Mouse (Mus musculus): Measurements from ENCODE around the gene Mesd. TPM values are rescaled to one million over a fixed set of nuclear protein-coding genes. Genes with fewer than 3 reads are reported as not detected.

Mesd gene
- polyA plus RNA-seq, 1 experiment from 2014 or later, result 73.4 TPM

DNA sequence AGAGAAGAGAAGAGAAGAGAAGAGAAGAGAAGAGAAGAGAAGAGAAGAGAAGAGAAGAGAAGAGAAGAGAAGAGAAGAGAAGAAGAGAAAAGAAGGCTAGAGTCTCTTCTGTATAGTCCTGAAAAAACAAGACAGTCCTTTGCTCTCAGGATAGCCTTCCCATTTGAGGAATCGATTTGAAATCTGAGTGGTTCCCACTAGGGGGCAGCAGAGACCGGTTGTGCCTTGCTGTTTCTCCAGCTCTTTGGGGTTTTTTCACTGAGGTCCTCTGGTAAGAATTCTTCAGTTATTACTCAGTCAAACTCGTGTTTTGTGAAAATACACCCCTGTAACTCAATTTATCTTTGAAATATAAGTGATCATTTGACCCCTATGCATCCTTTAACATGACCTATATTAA is 30.3 kb downstream of the Mesd start:
- no peak overlapping the region for H3K27ac ChIP-seq (ENCODE audit: low read depth, low read length)
- H3K4me3 ChIP-seq (ENCODE audit: low read depth, low read length), result no peak overlapping the region
- H3K4me1 ChIP-seq (ENCODE audit: control insufficient read depth, insufficient read depth, low read length), result no peaks in the 10 kb centered on the region
- no peak for ATAC-seq (replicated peaks; ENCODE audit: insufficient number of reproducible peaks, low FRiP score, low TSS enrichment)
- no peaks in the 10 kb centered on the region for H3K36me3 ChIP-seq (ENCODE audit: control insufficient read depth, insufficient read depth, low read length)
- no peaks in the 10 kb centered on the region for H3K27me3 ChIP-seq (ENCODE audit: control insufficient read depth, insufficient read depth, low read length)
- H3K4me2 ChIP-seq, result no peak overlapping the region
- 0% methylated on average over 3 of the region's 3 CpGs for WGBS (ENCODE audit: insufficient replicate concordance)
- no peak overlapping the region for H3K9ac ChIP-seq (ENCODE audit: low read depth, low read length)
- no peaks in the 10 kb centered on the region for H3K9me3 ChIP-seq (replicated peaks; ENCODE audit: control insufficient read depth, low read length)

- 69% methylated on average over 4 of the region's 4 CpGs for WGBS (ENCODE audit: insufficient replicate concordance)
- Histone ChIP-seq H3K9ac (ENCODE audit: low read depth, low read length) (no peak overlapping the region), H3K4me2 (no peak overlapping the region)
Observed at GRCm38 (mm10) chr7:83920241-83920640, 36.0 kb downstream of the Mesd start.

DNA sequence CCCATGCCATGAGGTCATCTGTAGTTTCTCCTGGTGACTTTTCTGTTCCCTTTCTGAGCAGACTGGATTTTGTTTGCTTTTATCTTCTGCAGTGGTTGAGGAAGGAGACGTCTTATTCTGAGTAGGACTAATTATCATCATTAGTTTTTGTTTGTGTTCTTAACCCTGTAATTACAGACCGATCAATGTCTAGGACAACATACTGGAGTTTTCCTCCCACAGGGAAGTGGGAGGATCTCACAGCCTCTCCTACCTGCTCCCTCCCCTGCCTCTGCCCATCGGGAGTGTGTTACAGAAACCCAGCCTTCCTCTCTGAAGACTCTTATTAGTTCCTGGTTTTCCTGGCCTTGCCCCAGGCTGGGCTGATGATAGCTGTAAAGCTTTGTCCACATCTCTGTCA is 37.4 kb downstream of the Mesd start:
- Histone ChIP-seq H3K4me3 (ENCODE audit: low read depth, low read length) (no peak overlapping the region), H3K4me2 (no peak overlapping the region), H3K9ac (ENCODE audit: low read depth, low read length) (no peak overlapping the region), H3K27me3 (ENCODE audit: control insufficient read depth, insufficient read depth, low read length) (no peaks in the 10 kb centered on the region), H3K4me1 (ENCODE audit: control insufficient read depth, insufficient read depth, low read length) (no peaks in the 10 kb centered on the region), H3K27ac (ENCODE audit: low read depth, low read length) (no peak overlapping the region), H3K9me3 (replicated peaks; ENCODE audit: control insufficient read depth, low read length) (no peaks in the 10 kb centered on the region), H3K36me3 (ENCODE audit: control insufficient read depth, insufficient read depth, low read length) (no peaks in the 10 kb centered on the region)
- 43% methylated on average over 3 of the region's 3 CpGs for WGBS (ENCODE audit: insufficient replicate concordance)
- ATAC-seq (replicated peaks; ENCODE audit: insufficient number of reproducible peaks, low FRiP score, low TSS enrichment), result no peak

More at GRCm38 (mm10) chr7:83920241-83920640, 36.0 kb downstream of the Mesd start:
- H3K9me3 ChIP-seq (replicated peaks; ENCODE audit: control insufficient read depth, low read length), result no peaks in the 10 kb centered on the region
- H3K4me1 ChIP-seq (ENCODE audit: control insufficient read depth, insufficient read depth, low read length), result no peaks in the 10 kb centered on the region
- no peaks in the 10 kb centered on the region for H3K27me3 ChIP-seq (ENCODE audit: control insufficient read depth, insufficient read depth, low read length)
- H3K27ac ChIP-seq (ENCODE audit: low read depth, low read length), result no peak overlapping the region
- no peaks in the 10 kb centered on the region for H3K36me3 ChIP-seq (ENCODE audit: control insufficient read depth, insufficient read depth, low read length)
- H3K4me3 ChIP-seq (ENCODE audit: low read depth, low read length), result no peak overlapping the region
- no peak for ATAC-seq (replicated peaks; ENCODE audit: insufficient number of reproducible peaks, low FRiP score, low TSS enrichment)

DNA sequence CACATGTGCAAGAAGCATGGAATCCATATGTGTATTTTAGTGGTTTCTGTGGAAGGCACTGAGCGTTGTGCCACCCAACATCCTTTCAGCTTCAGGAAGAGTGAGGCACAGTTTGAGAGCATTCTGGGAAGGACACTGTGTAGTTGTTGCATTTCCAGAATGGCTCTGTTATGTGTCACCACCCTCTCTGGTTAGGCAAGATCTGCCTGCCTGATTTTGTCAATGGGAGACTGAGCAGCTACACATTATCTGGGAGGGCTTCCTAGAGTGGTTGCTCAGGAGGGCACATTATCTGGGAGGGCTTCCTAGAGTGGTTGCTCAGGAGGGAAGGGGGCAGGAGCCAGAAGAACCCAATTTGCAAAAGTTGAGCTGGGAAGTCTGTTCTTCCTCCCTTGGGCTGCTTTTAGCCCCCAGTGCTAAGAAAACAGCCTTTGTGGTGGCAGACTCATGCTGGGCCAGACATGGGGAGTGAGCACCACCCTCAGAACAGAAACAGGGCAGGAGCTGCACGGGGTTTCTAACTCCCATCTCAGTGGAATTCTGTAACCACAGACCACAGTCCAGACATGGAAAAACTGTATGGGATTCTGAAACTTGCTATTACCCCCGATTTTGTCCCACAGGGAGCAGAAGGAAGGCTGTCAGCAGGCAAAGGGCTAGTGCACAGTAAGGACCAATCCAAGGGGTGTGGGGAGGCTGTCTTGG is 54.9 kb downstream of the Mesd start:
- H3K4me3 ChIP-seq (ENCODE audit: low read depth, low read length), result no peak overlapping the region
- ATAC-seq (replicated peaks; ENCODE audit: insufficient number of reproducible peaks, low FRiP score, low TSS enrichment), result no peak
- H3K4me1 ChIP-seq (ENCODE audit: control insufficient read depth, insufficient read depth, low read length), result no peaks in the 10 kb centered on the region
- H3K9ac ChIP-seq (ENCODE audit: low read depth, low read length), result no peak overlapping the region
- 0 out of 2 replicates have a peak, but pooled peaks cover 2% of the 10 kb centered on the region for H3K36me3 ChIP-seq (ENCODE audit: control insufficient read depth, insufficient read depth, low read length)
- no peak overlapping the region for H3K4me2 ChIP-seq
- WGBS (ENCODE audit: insufficient replicate concordance), result 66% methylated on average over 3 of the region's 3 CpGs
- H3K27ac ChIP-seq (ENCODE audit: low read depth, low read length), result no peak overlapping the region
- no peaks in the 10 kb centered on the region; the same call in 1 of the 2 replicates for H3K27me3 ChIP-seq (ENCODE audit: control insufficient read depth, insufficient read depth, low read length)
- H3K9me3 ChIP-seq (replicated peaks; ENCODE audit: control insufficient read depth, low read length), result no peaks in the 10 kb centered on the region

DNA sequence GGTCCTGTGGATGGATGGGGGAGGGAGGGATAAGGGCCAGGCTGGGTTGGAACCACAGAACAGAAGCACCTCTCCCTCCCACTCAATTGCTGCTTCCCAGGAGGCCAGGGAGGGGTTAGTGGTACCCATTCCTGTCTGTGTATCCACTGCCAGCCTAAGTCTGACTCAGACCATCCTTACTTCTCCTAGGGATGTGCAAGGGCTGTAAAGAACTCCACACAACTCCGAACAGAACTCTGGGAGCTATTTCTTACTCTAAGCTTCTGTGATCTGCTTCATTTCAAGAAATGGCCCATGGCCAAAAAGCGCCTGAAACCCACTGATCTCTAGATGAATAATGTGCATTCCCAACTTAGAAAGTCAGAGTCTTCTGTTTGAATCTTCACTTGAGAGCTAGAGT is 55.9 kb downstream of the Mesd start:
- Histone ChIP-seq H3K4me2 (no peak overlapping the region), H3K4me1 (ENCODE audit: control insufficient read depth, insufficient read depth, low read length) (no peaks in the 10 kb centered on the region), H3K9me3 (replicated peaks; ENCODE audit: control insufficient read depth, low read length) (no peaks in the 10 kb centered on the region), H3K27ac (ENCODE audit: low read depth, low read length) (no peak overlapping the region), H3K9ac (ENCODE audit: low read depth, low read length) (no peak overlapping the region), H3K36me3 (ENCODE audit: control insufficient read depth, insufficient read depth, low read length) (0 out of 2 replicates have a peak, but pooled peaks cover 2% of the 10 kb centered on the region), H3K27me3 (ENCODE audit: control insufficient read depth, insufficient read depth, low read length) (no peaks in the 10 kb centered on the region; the same call in 1 of the 2 replicates), H3K4me3 (ENCODE audit: low read depth, low read length) (no peak overlapping the region)
- WGBS (ENCODE audit: insufficient replicate concordance), result 80% methylated on average over 2 of the region's 2 CpGs
- no peak for ATAC-seq (replicated peaks; ENCODE audit: insufficient number of reproducible peaks, low FRiP score, low TSS enrichment)

DNA sequence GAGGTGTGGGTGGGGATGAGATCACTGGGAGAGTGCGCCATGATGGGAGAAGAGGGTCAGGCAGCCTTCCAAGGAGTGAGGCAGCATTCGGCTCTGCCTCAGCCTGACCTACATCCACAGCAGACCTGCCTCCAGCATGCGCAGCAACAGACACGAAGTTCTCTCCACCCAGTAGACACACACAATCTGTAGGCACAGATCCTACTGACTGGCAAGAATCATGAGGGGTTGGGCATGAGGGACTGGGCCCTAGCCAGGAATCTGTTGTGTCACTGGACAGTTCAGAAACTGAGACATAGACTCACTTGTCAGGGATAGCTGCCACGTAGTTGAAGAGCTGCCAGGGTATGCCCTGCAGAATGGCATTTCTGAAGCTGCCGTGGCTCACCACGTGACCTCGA is 57.4 kb downstream of the Mesd start:
- H3K4me3 ChIP-seq (ENCODE audit: low read depth, low read length), result no peak overlapping the region
- no peak overlapping the region for H3K9ac ChIP-seq (ENCODE audit: low read depth, low read length)
- no peaks in the 10 kb centered on the region for H3K9me3 ChIP-seq (replicated peaks; ENCODE audit: control insufficient read depth, low read length)
- no peak overlapping the region for H3K27ac ChIP-seq (ENCODE audit: low read depth, low read length)
- no peaks in the 10 kb centered on the region for H3K27me3 ChIP-seq (ENCODE audit: control insufficient read depth, insufficient read depth, low read length)
- WGBS (ENCODE audit: insufficient replicate concordance), result 83% methylated on average over 8 of the region's 8 CpGs
- 0 out of 2 replicates have a peak, but pooled peaks cover 2% of the 10 kb centered on the region for H3K36me3 ChIP-seq (ENCODE audit: control insufficient read depth, insufficient read depth, low read length)
- ATAC-seq (replicated peaks; ENCODE audit: insufficient number of reproducible peaks, low FRiP score, low TSS enrichment), result no peak
- no peak overlapping the region for H3K4me2 ChIP-seq
- no peaks in the 10 kb centered on the region for H3K4me1 ChIP-seq (ENCODE audit: control insufficient read depth, insufficient read depth, low read length)

DNA sequence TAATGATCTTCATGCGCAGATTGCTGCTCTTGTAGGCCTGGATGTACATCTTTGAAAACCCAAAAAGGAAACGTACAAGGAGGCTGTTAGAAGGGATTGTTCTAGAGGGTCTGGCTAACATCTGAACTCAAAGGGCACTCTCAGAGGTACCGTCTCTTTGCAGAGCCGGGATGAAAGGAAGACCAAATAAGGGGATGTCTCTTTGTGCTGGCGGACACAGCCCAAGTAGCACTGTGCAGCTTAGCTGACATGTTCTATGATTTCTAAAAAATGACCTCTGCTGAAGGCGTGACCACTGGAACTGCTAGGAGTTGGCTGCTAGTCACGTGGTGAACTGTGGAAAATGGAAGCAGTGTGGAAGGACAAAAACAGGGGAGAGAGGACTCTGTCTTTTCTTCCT is 64.5 kb downstream of the Mesd start:
- 59% methylated on average over 7 of the region's 7 CpGs for WGBS (ENCODE audit: insufficient replicate concordance)
- Histone ChIP-seq H3K9ac (ENCODE audit: low read depth, low read length) (no peak overlapping the region), H3K27me3 (ENCODE audit: control insufficient read depth, insufficient read depth, low read length) (no peaks in the 10 kb centered on the region), H3K4me3 (ENCODE audit: low read depth, low read length) (no peak overlapping the region), H3K36me3 (ENCODE audit: control insufficient read depth, insufficient read depth, low read length) (no peaks in the 10 kb centered on the region), H3K27ac (ENCODE audit: low read depth, low read length) (peak overlapping the region; percentile 62), H3K9me3 (replicated peaks; ENCODE audit: control insufficient read depth, low read length) (no peaks in the 10 kb centered on the region; the same call in 1 of the 2 replicates), H3K4me1 (ENCODE audit: control insufficient read depth, insufficient read depth, low read length) (peaks cover 15% of the 10 kb centered on the region), H3K4me2 (no peak overlapping the region)
- 0 out of 2 replicates have a peak, but pooled peaks have one; percentile 43 for ATAC-seq (replicated peaks; ENCODE audit: insufficient number of reproducible peaks, low FRiP score, low TSS enrichment)

GRCm38 (mm10) chr7:83949662-83950061 is 65.4 kb downstream of the Mesd start:
- ATAC-seq (replicated peaks; ENCODE audit: insufficient number of reproducible peaks, low FRiP score, low TSS enrichment), result peak; percentile 44; the same call in 1 of the 2 replicates
- 32% methylated on average over 6 of the region's 6 CpGs for WGBS (ENCODE audit: insufficient replicate concordance)
- no peak overlapping the region for H3K4me3 ChIP-seq (ENCODE audit: low read depth, low read length)
- no peak overlapping the region for H3K4me2 ChIP-seq
- peaks cover 15% of the 10 kb centered on the region for H3K4me1 ChIP-seq (ENCODE audit: control insufficient read depth, insufficient read depth, low read length)
- no peak overlapping the region for H3K9ac ChIP-seq (ENCODE audit: low read depth, low read length)
- H3K9me3 ChIP-seq (replicated peaks; ENCODE audit: control insufficient read depth, low read length), result no peaks in the 10 kb centered on the region; the same call in 1 of the 2 replicates
- no peaks in the 10 kb centered on the region for H3K27me3 ChIP-seq (ENCODE audit: control insufficient read depth, insufficient read depth, low read length)
- H3K27ac ChIP-seq (ENCODE audit: low read depth, low read length), result peak overlapping the region; percentile 62
- H3K36me3 ChIP-seq (ENCODE audit: control insufficient read depth, insufficient read depth, low read length), result no peaks in the 10 kb centered on the region

Data from heart, embryonic 11.5 days (tissue).